Mouse (Mus musculus) lung, adult 2 months (tissue): ENCODE results near the gene Asna1. TPM values are rescaled to one million over a fixed set of nuclear protein-coding genes. Genes with fewer than 3 reads are reported as not detected.

ENCODE experiments used
- DNase-seq: peaks from one replicate; pipeline ENCODE4 v3.0.0; 2022
- H3K4me1 ChIP-seq: fragments of 200-500 bp; 2 replicates; pipeline ENCODE4 v1.6.1; 2011; ENCODE audit warnings: low read length; ENCODE audit not compliant: control insufficient read depth, insufficient read depth
- H3K4me3 ChIP-seq: fragments of 200-500 bp; replicated peaks from 2 replicates; pipeline ENCODE3; 2011; ENCODE audit warnings: low read depth, mild to moderate bottlenecking, control low read depth, low read length; ENCODE audit errors: extremely low read depth
- CTCF ChIP-seq: fragments of 200-500 bp; IDR thresholded peaks from 2 replicates; pipeline ENCODE4 v1.5.1; 2011; ENCODE audit warnings: mild to moderate bottlenecking, low read length, control low read depth; ENCODE audit not compliant: insufficient read depth
- POLR2A ChIP-seq: fragments of 200-500 bp; IDR thresholded peaks from 2 replicates; pipeline ENCODE4 v1.6.1; 2011; ENCODE audit warnings: low read depth, mild to moderate bottlenecking, control low read depth, low read length, borderline replicate concordance; ENCODE audit errors: extremely low read depth
- WGBS: fragments of 180-500 bp; shearing (Covaris S2); methylation state at CpG from one replicate; pipeline ENCODE4 v1.1.7; 2018; 5-methylcytosine and 5-hydroxymethylcytosine counted together
- polyA plus RNA-seq: library from polyadenylated mRNA; depleted of rRNA; stranded (reverse); fragments of >200 nt; gene quantifications from 2 replicates; pipeline ENCODE4 v1.2.3, GENCODE M21; 2012

Gene Asna1
- polyA plus RNA-seq, 1 experiment = 128 TPM

DNA sequence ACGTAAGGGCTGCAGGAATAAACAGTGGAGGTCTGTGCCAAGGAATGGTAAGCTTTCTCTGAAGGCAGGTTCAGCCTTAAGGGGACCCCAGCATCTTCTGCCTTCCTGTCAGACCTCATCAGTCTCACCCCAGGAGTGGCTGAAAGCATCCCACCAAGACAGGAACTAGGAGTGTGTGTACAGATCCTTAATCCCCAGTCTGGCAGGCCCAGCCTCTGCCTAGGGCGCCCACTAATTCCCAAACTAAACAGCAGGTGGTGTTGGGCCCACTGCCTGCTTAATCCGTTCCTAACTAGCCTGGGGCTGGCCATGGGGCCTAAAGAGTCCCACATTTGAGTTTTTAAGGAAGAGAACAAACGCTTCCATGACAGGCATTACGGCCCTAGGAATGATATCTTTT, 7.9 kb downstream of the Asna1 start:
- Histone ChIP-seq H3K4me3 (no peak overlapping the region), H3K4me1 (no peaks in the 10 kb centered on the region)
- DNase-seq = no peak
- TF ChIP-seq POLR2A = no peak
- TF ChIP-seq CTCF = no peak
- WGBS = 48% methylated on average over 5 of the region's 5 CpGs

DNA sequence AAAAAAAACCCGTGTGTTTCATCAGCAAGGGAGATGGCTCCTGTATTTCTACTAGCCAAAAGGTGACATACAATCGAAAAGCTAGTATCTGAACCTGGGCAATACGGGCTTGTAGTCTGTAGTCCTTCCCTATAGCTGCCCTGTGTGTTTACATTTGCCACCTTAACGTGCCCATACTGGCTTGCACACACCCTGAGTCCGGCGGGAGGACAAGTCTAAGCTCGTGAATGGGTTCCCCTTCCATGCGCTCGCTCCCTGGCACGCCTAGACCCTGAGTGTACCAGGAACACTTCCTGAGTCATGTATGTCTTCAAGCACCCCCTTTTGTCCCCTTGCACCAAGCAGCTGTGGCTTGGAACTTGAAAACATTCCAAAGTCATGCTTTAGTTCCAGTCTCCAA, 8.4 kb downstream of the Asna1 start:
- TF ChIP-seq CTCF (no peak), POLR2A (no peak)
- Histone ChIP-seq H3K4me1 (no peaks in the 10 kb centered on the region), H3K4me3 (no peak overlapping the region)
- WGBS = 60% methylated on average over 10 of the region's 10 CpGs
- no peak for DNase-seq

- 57% methylated on average over 2 of the region's 2 CpGs for WGBS
- H3K4me1 ChIP-seq = no peaks in the 10 kb centered on the region
- DNase-seq = no peak
- no peak for TF ChIP-seq CTCF
- TF ChIP-seq POLR2A = no peak
- peak within 1 kb of the TSS; percentile 26 for H3K4me3 ChIP-seq
Measured at GRCm38 (mm10) chr8:85014431-85014830, 10.7 kb downstream of the Asna1 start, which contains the start of gene Best2. TSS of gene Best2 (minus strand) at chr8:85014531.

- H3K4me3 ChIP-seq = peak overlapping the region; percentile 26
- WGBS = 6% methylated on average over 26 of the region's 26 CpGs
- TF ChIP-seq CTCF (peak; percentile 63), POLR2A (no peak)
- no peaks in the 10 kb centered on the region for H3K4me1 ChIP-seq
- peak; percentile 71 for DNase-seq
Measured at GRCm38 (mm10) chr8:85013230-85013840, 11.7 kb downstream of the Asna1 start.

GRCm38 (mm10) chr8:85011242-85011641, 13.8 kb downstream of the Asna1 start:
- Histone ChIP-seq H3K4me3 (no peak overlapping the region), H3K4me1 (no peaks in the 10 kb centered on the region)
- no peak for DNase-seq
- TF ChIP-seq CTCF (no peak), POLR2A (no peak)
- WGBS = 11% methylated on average over 28 of the region's 28 CpGs

- WGBS = 15% methylated on average over 25 of the region's 25 CpGs
- peak; percentile 45 for DNase-seq
- H3K4me3 ChIP-seq = no peak overlapping the region
- TF ChIP-seq CTCF (no peak), POLR2A (no peak)
- no peaks in the 10 kb centered on the region for H3K4me1 ChIP-seq
Measured at GRCm38 (mm10) chr8:85007686-85008085, 17.4 kb downstream of the Asna1 start.

DNA sequence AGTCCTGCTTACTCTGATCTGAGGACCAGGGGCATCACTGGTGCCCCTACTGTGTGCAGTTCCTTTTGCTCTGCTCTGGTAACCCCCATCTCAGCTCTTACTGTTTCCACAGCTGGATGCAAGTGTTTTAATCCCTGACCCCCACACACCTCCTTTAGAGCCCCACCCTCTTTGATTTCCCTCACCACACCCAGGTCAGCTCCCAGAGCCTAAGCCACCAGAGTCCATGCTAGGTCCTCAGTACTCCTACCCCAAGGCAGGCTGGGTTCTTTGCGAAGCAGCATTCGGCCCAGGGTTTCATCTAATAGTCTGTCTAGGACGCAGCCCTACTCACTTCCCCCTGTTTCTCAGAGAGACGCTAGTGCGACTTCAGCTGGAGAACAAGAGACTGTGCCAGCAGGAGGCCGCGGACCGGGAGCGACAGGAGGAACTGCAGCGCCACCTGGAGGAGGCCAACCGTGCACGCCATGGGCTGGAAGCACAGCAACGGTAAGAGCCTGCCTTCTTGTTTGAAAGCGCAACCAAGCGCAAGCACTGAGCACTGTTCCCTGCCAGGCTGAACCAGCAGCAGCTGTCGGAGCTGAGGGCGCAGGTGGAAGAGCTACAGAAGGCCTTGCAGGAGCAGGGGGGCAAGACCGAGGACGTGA, 27.3 kb downstream of the Asna1 start:
- Histone ChIP-seq H3K4me3 (no peak overlapping the region), H3K4me1 (peaks cover 2% of the 10 kb centered on the region; the same call in 1 of the 2 replicates)
- peak; percentile 88 for DNase-seq
- TF ChIP-seq POLR2A = no peak
- TF ChIP-seq CTCF = peak; percentile 83
- 7% methylated on average over 19 of the region's 19 CpGs for WGBS

DNA sequence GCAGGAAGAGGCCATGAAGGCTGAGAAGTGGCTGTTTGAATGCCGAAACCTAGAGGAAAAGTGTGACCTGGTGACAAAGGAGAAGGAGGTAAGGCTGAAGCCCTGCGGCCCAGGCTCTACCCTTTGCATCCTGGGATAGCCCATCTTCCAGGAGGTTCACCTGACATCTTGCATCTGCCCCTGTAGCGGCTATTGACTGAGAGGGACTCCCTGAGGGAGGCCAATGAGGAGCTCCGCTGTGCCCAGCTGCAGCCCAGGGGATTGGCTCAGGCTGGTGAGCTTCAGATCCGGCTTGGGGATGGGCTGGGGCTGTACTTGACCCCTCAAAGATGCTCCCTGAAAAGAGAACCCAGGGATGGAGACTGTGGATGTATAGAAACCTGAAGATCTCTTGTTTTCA, 28.1 kb downstream of the Asna1 start:
- TF ChIP-seq CTCF (no peak), POLR2A (no peak)
- 89% methylated on average over 5 of the region's 5 CpGs for WGBS
- no peak for DNase-seq
- H3K4me1 ChIP-seq = peaks cover 2% of the 10 kb centered on the region; the same call in 1 of the 2 replicates
- no peak overlapping the region for H3K4me3 ChIP-seq

DNA sequence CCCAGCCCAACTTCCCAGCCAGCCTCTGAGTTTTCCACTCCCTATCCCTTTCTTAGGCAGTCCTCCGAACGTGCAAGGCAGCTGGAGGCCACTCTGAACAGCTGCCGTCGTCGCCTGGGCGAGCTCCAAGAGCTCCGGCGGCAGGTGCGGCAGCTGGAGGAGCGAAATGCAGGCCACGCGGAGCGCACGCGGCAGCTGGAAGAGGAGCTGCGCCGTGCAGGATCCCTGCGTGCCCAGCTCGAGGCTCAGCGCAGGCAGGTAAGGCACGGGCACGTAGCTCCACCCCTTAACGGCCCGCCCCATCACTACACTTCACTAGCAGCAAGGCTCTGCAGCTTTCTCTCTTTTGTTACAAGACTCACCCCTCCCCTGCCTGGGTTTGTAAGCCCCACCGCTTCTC, 29.4 kb downstream of the Asna1 start:
- 41% methylated on average over 25 of the region's 25 CpGs for WGBS
- no peak for TF ChIP-seq POLR2A
- TF ChIP-seq CTCF = no peak

DNA sequence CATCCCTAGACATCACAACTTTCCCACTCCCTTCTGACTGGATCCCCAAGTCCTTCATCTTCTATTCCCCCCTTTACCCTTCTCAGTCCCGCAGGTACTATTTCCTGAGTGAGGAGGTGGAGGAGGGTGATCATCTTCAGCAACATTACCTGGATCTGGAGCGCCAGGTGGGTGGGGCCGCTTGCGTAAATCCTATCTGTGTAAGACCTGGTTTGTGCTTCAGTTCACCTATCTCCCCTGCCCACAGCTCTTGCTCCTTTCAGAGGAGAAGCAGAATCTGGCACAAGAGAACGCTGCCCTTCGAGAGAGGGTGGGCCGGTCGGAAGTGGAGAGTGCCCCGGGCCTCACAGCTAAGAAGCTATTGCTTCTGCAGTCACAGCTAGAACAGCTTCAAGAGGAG, 30.7 kb downstream of the Asna1 start:
- DNase-seq = no peak
- 91% methylated on average over 9 of the region's 9 CpGs for WGBS
- Histone ChIP-seq H3K4me3 (no peak overlapping the region), H3K4me1 (peaks cover 6% of the 10 kb centered on the region; the same call in 1 of the 2 replicates)
- TF ChIP-seq POLR2A (no peak), CTCF (no peak)

More for the DNA sequence above, 29.4 kb downstream of the Asna1 start:
- Histone ChIP-seq H3K4me3 (no peak overlapping the region), H3K4me1 (peaks cover 2% of the 10 kb centered on the region; the same call in 1 of the 2 replicates)
- DNase-seq = no peak
